Mouse (Mus musculus): ENCODE data around the gene Eif2b2.

Eif2b2 gene

DNA sequence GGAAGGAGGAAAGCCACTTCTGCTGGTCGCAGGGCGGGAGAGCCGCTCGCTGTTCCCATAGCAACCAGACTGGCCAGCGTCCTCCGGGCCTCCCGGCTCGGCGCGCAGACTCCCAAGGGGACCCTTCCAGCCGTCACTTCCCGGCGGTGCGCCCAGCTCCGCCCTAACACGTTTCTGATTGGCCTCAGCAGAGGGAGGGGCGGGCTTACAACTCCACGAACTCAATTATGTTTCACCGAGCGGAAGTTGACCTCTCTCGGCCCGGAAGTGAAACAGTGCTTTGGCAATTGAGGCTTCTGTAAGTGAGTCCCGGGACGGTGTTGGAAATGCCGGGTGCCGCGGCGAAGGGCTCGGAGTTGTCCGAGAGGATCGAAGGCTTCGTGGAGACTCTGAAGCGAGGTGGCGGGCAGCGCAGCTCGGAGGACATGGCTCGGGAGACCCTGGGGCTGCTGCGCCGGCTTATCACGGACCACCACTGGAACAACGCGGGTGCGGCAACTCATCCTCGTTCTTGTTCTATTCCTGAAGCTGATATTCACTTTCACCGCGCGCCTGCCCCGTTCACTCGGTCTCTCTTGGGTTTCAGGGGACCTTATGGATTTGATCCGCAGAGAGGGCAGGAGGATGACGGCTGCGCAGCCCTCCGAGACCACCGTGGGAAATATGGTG lies at the start of gene Eif2b2:
TSS of gene Eif2b2 (plus strand) at position 246 of the 669 bp plus-strand sequence.
- peak; percentile 95 for DNase-seq

DNA sequence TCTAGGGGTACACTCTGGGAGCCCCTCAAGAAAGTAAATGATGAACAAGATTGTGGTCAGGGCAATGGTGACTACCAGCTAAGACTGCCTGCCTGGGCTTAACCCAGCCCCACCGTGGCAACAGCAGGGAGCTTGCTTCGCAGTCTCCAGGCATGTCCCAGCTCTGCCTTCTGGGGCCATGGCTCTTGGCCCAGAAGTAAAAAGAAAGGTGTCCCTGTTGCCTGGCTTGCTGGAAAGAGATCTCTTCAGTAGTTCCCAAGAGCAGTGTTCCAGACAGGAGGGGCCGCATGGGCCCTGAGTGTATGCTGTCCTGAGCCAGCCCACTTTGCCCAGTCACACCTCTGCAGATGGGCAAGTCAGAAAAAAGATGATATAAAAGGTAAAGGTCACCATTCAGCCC lies 49.4 kb upstream of the Eif2b2 start:
- no peak for DNase-seq

DNA sequence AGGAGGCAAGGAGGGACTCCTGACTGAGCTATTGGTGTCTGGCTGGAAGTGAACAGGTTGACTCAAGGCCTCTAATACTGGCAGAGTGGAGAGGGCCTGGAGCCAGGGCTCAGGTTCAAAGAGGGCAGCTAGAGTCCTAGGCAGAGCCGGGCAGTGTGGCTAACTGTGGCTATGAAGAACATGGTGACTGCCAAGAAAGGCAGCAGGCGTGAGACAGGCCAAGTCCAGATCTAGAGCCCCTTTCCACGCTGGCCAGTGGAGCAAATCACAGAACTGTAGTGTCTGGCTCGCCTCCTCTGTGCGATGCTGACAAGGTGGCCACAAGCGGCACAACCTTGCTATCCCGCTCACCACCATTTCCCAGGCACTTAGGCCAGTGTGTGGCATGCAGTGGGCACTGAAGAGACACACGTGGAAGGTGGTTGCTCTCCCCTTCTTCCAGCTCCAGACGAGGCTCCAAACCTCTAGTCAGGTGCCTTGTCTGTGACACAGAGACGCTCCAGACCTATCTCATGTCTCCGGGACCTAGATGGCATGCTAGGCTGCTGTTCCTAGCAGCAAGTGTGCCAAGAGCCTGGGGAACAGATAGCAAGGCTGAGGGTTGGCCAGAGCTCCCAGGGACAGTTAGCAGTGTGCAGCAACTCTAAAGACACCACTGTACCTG lies 48.9 kb upstream of the Eif2b2 start:
- no peak for DNase-seq

GRCm38 (mm10) chr12:85170948-85171307 lies 48.4 kb upstream of the Eif2b2 start:
- no peak for DNase-seq

DNA sequence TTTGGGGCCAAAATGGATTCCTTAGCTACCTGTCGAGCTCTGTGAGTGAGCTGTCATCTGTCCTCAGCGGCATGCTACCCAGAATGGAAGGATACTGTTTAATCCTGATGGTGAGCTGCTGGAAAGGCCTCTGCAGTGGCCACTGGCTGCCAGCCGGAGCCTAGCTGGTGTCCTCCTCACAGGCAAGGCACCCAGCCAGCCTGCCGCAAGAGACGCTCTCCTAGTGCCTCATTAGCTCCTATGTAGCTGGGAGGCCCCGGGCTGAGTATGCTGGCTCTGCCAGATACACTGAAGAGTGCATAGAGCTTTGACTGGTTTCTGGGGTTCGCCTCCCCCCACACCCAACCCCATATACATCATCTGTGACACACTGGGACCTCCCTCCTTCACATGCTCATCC lies 45.3 kb upstream of the Eif2b2 start:
- DNase-seq: no peak

DNA sequence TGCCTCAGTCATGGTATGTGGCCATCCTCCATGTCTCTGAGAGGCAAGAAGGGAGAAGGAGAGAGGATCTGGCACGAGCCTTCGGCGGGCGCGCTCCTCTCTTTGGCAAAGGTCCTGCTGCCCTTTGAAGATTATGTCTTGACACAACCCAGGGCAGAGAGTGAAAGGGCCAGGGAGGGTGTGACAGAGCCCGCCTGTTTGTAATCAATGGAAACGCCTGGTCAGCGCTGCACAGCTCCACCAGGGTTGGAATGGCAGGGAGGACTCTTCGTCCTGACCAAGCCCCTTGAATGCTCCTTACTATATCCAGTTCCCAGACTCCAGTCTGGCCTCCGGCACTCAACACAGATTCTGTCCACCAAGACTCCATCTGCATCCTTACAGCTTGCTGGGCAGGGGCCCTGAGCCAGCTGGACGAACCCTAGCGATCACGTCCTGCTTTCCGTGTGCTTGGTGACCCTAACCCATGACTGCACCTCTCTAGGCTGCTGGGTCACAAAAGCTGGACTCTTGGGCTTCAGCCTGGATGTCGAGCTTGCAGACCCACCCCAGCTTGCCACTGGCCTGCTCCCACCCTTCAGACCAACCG lies 44.1 kb upstream of the Eif2b2 start:
- no peak for DNase-seq

- DNase-seq: peak; percentile 77
Measured at GRCm38 (mm10) chr12:85175926-85176845, 43.1 kb upstream of the Eif2b2 start.

DNA sequence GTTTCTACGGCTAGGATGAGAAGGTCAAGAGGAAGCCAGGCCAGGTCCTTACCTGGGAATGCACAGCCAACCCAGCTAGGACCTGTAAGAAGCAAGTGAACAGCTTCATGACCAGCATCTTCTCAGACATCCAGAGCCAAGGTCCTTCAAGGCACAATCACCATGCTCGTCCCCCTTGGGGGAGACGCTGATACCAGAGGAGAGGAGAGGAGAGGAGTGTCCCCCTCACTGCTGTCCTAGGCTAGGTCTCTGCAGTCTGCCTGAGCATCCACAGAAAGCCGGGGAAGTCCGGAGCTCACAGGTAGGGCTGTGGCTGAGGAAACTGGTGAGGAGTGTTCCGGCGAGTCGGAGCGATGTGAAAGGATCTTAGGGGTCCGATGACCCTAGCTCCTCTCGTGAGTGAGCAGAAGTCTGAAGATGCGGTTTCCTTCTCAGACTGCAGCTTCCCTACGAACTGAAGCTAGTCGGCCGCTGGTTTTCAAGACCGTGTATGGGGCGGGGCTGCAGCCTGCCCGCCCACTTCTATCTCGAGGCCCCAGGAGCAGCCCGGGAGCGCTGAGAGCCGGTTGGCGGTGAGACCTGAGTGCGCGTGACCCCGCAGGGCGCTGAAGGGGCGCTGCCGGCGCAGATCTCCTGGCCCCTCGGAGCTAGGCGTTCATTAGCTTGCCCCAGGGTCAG lies 42.3 kb upstream of the Eif2b2 start:
- DNase-seq: no peak

GRCm38 (mm10) chr12:85177740-85178239 lies 41.5 kb upstream of the Eif2b2 start, which contains the start of gene Pgf:
Pgf (minus strand) TSS chr12:85177790.
- no peak for DNase-seq

DNA sequence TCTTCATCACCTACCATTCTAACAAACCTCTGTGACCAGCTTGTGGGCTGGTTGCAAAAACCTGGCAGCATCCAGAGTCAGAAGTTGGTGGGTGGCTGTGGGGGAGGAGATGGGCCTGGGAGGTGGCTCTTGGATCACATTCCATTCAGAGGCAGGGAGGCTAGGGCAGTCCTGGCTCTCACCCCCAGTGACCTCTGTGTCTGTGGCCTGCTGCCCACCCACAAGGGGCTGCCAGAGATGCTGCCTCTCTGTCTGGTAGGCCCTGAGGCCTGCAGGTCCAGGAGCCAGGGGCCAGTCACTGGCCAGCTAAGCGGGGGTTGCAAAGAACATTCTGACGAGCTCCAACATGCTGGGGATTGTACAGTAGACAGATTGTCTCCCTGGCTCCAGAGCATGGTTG lies 41.0 kb upstream of the Eif2b2 start:
- no peak for DNase-seq

- no peak for DNase-seq
Measured at GRCm38 (mm10) chr12:85181475-85182344, 37.6 kb upstream of the Eif2b2 start.

GRCm38 (mm10) chr12:85182345-85182643 lies 37.0 kb upstream of the Eif2b2 start:
- DNase-seq: no peak

- no peak for DNase-seq
Measured at GRCm38 (mm10) chr12:85182898-85183297, 36.4 kb upstream of the Eif2b2 start.

DNA sequence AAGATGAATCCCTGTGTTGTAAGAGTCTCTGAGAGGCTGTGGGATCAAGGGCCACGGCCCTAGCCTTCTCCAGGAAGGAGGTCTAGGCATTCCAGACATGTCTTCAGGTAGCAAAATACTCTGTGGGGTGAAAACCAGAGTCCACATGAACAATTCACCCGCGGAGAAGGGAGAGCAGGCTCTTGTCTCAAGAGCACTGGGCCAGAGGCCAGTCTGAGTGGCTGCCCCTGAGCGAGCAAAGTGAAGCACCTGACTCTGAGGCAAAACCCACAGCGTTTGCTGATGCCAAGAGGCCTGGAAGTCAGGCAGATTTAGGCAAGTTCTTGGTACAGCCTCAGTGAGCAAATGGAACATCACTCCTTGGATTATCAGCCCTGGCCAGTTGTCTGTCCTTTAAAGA lies 35.2 kb upstream of the Eif2b2 start:
- DNase-seq: no peak

GRCm38 (mm10) chr12:85185810-85186209 lies 33.5 kb upstream of the Eif2b2 start:
- no peak for DNase-seq

GRCm38 (mm10) chr12:85186361-85186760 lies 32.9 kb upstream of the Eif2b2 start:
- no peak for DNase-seq

DNA sequence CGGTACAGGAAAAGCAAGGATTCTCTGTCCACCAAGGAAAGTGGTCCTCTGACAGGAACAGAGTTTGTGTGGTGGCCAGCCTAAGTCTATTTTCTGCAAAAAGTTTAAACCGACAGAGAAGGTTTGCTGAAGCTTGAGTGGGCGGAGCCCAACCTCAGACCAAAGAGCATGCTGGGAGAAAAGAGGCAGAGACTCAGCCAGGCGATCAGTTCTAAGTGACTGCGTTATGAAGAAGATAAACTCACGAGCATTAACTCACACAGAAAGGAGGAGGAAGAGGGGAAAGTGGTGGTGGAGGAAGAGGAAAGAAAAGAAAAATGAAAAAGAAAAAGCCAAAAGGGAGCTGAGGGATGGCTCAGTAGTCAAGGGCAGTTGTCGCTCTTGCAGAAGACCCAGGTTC lies 29.0 kb upstream of the Eif2b2 start:
- DNase-seq: no peak

- DNase-seq: no peak
Measured at GRCm38 (mm10) chr12:85192461-85193108, 26.7 kb upstream of the Eif2b2 start.

DNA sequence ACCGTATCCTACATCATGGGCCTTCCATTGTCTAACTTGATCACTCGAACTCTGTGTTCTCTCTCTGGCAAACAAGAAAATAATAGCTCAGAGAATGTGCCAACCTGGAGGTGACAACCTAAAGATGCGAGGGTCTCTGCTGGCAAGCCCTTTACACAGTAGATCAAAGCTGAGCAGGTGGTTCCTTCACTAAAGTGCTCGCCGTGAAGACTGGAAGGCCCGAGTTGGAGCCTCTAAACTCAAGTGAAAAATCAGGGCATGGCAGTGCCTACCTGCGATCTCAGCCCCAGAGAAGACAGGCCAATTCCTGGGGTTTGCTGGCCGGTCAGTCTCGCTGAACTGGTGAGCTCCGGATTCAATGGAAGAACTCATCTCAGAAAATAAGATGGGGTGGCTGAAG lies 26.1 kb upstream of the Eif2b2 start:
- no peak for DNase-seq

GRCm38 (mm10) chr12:85193923-85194622 lies 25.2 kb upstream of the Eif2b2 start:
- no peak for DNase-seq
